Mouse (Mus musculus) adrenal gland, adult (tissue): ENCODE results near the gene Sart3.
A peak's percentile ranks its signal among the peaks of the same experiment; 100 is the strongest.

ENCODE experiments used
- DNase-seq, 2 experiments: peaks; one replicate each; pipeline ENCODE4 v3.0.0; 2022 to 2023; ENCODE audit warnings: low spot score in 1 of 2; ENCODE audit not compliant: inconsistent age in 2 of 2

Gene Sart3

GRCm38 (mm10) chr5:113728691-113729090 is 43.6 kb downstream of the Sart3 start:
- no peak for DNase-seq

GRCm38 (mm10) chr5:113728011-113728410 is 44.3 kb downstream of the Sart3 start:
- no peak for DNase-seq

- DNase-seq, result no peak
Measured at GRCm38 (mm10) chr5:113727238-113727637, 45.1 kb downstream of the Sart3 start.

- no peak for DNase-seq
Measured at GRCm38 (mm10) chr5:113726618-113727017, 45.7 kb downstream of the Sart3 start.

- DNase-seq, result no peak
Measured at GRCm38 (mm10) chr5:113725417-113725816, 46.9 kb downstream of the Sart3 start.

- DNase-seq, result peak; percentile 69 to 91
Measured at GRCm38 (mm10) chr5:113724446-113724845, 47.9 kb downstream of the Sart3 start, which contains the start of gene 1700069L16Rik. Gene 1700069L16Rik, minus strand, starts transcription at chr5:113724772.

GRCm38 (mm10) chr5:113723567-113724237 is 48.6 kb downstream of the Sart3 start:
- DNase-seq, result no peak

GRCm38 (mm10) chr5:113722224-113723013 is 49.9 kb downstream of the Sart3 start:
- DNase-seq, result no peak

GRCm38 (mm10) chr5:113719221-113719661 is 53.1 kb downstream of the Sart3 start:
- DNase-seq, result no peak

GRCm38 (mm10) chr5:113716581-113717388 is 55.5 kb downstream of the Sart3 start:
- DNase-seq, result peak in 1 of 2 experiments; percentile 67

GRCm38 (mm10) chr5:113712861-113713260 is 59.4 kb downstream of the Sart3 start:
- DNase-seq, result no peak

- no peak for DNase-seq
Measured at GRCm38 (mm10) chr5:113703803-113704585, 68.3 kb downstream of the Sart3 start.

GRCm38 (mm10) chr5:113700388-113701023 is 71.8 kb downstream of the Sart3 start:
- DNase-seq, result no peak

GRCm38 (mm10) chr5:113694415-113694814 is 77.9 kb downstream of the Sart3 start:
- DNase-seq, result no peak

GRCm38 (mm10) chr5:113694000-113694399 is 78.3 kb downstream of the Sart3 start:
- no peak for DNase-seq

- no peak for DNase-seq
Measured at GRCm38 (mm10) chr5:113693196-113693755, 79.0 kb downstream of the Sart3 start.
